Mouse (Mus musculus): ENCODE data around the gene St8sia6.

GRCm38 (mm10) chr2:13751691-13752090, 42.2 kb downstream of the St8sia6 start:
- TF ChIP-seq POLR2A (IDR thresholded peaks at IDR 0.05; ENCODE audit: insufficient read depth, low read length) (no peak), CTCF (IDR thresholded peaks at IDR 0.05; ENCODE audit: low read depth, low read length) (no peak), EP300 (IDR thresholded peaks at IDR 0.05; ENCODE audit: insufficient read depth, low read depth, low read length) (no peak)
